Mouse (Mus musculus) liver, embryonic 16.5 days (tissue): ENCODE measurements around the gene Ip6k3. TPM values are rescaled to one million over a fixed set of nuclear protein-coding genes. Genes with fewer than 3 reads are reported as not detected.

Experiments used
- ATAC-seq: fragments of 200-750 bp; cut with Nextera tagmentation; 2 replicates; pipeline ENCODE4 v1.8.0; 2017; ENCODE audit warnings: low read depth, mild to moderate bottlenecking, moderate number of reproducible peaks, moderate library complexity
- H3K27ac ChIP-seq: fragments of 300-500 bp; sonication (generic); 2 replicates; pipeline ENCODE4 v1.5.1; 2014; ENCODE audit warnings: mild to moderate bottlenecking, low read length
- H3K27me3 ChIP-seq: fragments of 300-500 bp; sonication (generic); 2 replicates; pipeline ENCODE4 v1.6.1; 2014; ENCODE audit warnings: low read depth, low read length, mixed read lengths; ENCODE audit not compliant: control insufficient read depth, insufficient read depth
- H3K36me3 ChIP-seq: fragments of 300-500 bp; sonication (generic); 2 replicates; pipeline ENCODE4 v1.6.1; 2014; ENCODE audit warnings: mild to moderate bottlenecking; ENCODE audit not compliant: control insufficient read depth, insufficient read depth
- H3K4me1 ChIP-seq: fragments of 300-500 bp; sonication (generic); 2 replicates; pipeline ENCODE4 v1.6.1; 2014; ENCODE audit warnings: low read depth, low read length, mixed read lengths; ENCODE audit not compliant: control insufficient read depth
- H3K4me2 ChIP-seq: fragments of 300-500 bp; sonication (generic); 2 replicates; pipeline ENCODE4 v1.6.1; 2014; ENCODE audit warnings: low read depth, low read length, mixed read lengths
- H3K4me3 ChIP-seq: fragments of 300-500 bp; sonication (generic); 2 replicates; pipeline ENCODE4 v1.5.1; 2014; ENCODE audit warnings: low read depth, mild to moderate bottlenecking, low read length
- H3K9ac ChIP-seq: fragments of 300-500 bp; sonication (generic); 2 replicates; pipeline ENCODE4 v1.6.1; 2014; ENCODE audit warnings: low read depth, low read length
- H3K9me3 ChIP-seq: fragments of 300-500 bp; sonication (generic); replicated peaks from 2 replicates; pipeline ENCODE4 v1.6.1; 2016; ENCODE audit warnings: low read length; ENCODE audit not compliant: control insufficient read depth
- WGBS: fragments of 180-500 bp; shearing (Covaris S2); extraction: QIAGEN DNeasy Blood & Tissue Kit; methylation state at CpG from one replicate; pipeline ENCODE4 v1.1.7; 2014; ENCODE audit not compliant: insufficient replicate concordance; 5-methylcytosine and 5-hydroxymethylcytosine counted together
- polyA plus RNA-seq: library from polyadenylated mRNA; unstranded; fragments of >200 nt; fragmentation: Nextera tagmentation; extraction: Ambion mirVana; gene quantifications from 2 replicates; pipeline ENCODE4 v1.2.1, GENCODE M21; 2015

Gene Ip6k3
- polyA plus RNA-seq, 1 experiment from 2014 or later: 0.28 TPM

GRCm38 (mm10) chr17:27118676-27119539 lies 48.7 kb downstream of the Ip6k3 start:
- Histone ChIP-seq H3K4me2 (no peak overlapping the region), H3K9me3 (no peaks in the 10 kb centered on the region), H3K4me1 (peaks cover 13% of the 10 kb centered on the region), H3K9ac (no peak overlapping the region), H3K36me3 (peaks cover 3% of the 10 kb centered on the region; the same call in 1 of the 2 replicates), H3K27ac (no peak overlapping the region), H3K4me3 (no peak overlapping the region), H3K27me3 (no peaks in the 10 kb centered on the region)
- ATAC-seq: no peak
- WGBS: 47% methylated on average over 25 of the region's 25 CpGs

GRCm38 (mm10) chr17:27110072-27110471 lies 57.5 kb downstream of the Ip6k3 start:
- ATAC-seq: no peak
- H3K36me3 ChIP-seq: no peaks in the 10 kb centered on the region
- H3K4me3 ChIP-seq: no peak overlapping the region
- no peak overlapping the region for H3K4me2 ChIP-seq
- H3K4me1 ChIP-seq: no peaks in the 10 kb centered on the region
- H3K9me3 ChIP-seq: no peaks in the 10 kb centered on the region
- H3K9ac ChIP-seq: no peak overlapping the region
- no peaks in the 10 kb centered on the region for H3K27me3 ChIP-seq
- no peak overlapping the region for H3K27ac ChIP-seq
- 66% methylated on average over 7 of the region's 7 CpGs for WGBS

- no peak overlapping the region for H3K4me3 ChIP-seq
- H3K4me2 ChIP-seq: no peak overlapping the region
- no peaks in the 10 kb centered on the region for H3K27me3 ChIP-seq
- no peaks in the 10 kb centered on the region for H3K36me3 ChIP-seq
- ATAC-seq: no peak
- H3K9me3 ChIP-seq: no peaks in the 10 kb centered on the region
- H3K27ac ChIP-seq: no peak overlapping the region
- H3K9ac ChIP-seq: no peak overlapping the region
- WGBS: 59% methylated on average over 6 of the region's 6 CpGs
- no peaks in the 10 kb centered on the region for H3K4me1 ChIP-seq
Observed at GRCm38 (mm10) chr17:27107936-27108335, 59.7 kb downstream of the Ip6k3 start.

- no peak for ATAC-seq
- no peaks in the 10 kb centered on the region for H3K27me3 ChIP-seq
- H3K9me3 ChIP-seq: no peaks in the 10 kb centered on the region
- H3K9ac ChIP-seq: no peak overlapping the region
- 74% methylated on average over 9 of the region's 9 CpGs for WGBS
- H3K4me2 ChIP-seq: no peak overlapping the region
- H3K4me3 ChIP-seq: no peak overlapping the region
- no peaks in the 10 kb centered on the region for H3K4me1 ChIP-seq
- H3K36me3 ChIP-seq: no peaks in the 10 kb centered on the region
- no peak overlapping the region for H3K27ac ChIP-seq
Observed at GRCm38 (mm10) chr17:27106745-27107144, 60.9 kb downstream of the Ip6k3 start.

- no peaks in the 10 kb centered on the region for H3K9me3 ChIP-seq
- H3K27me3 ChIP-seq: no peaks in the 10 kb centered on the region
- no peaks in the 10 kb centered on the region for H3K36me3 ChIP-seq
- H3K4me3 ChIP-seq: no peak overlapping the region
- ATAC-seq: no peak
- H3K4me2 ChIP-seq: no peak overlapping the region
- 70% methylated on average over 15 of the region's 18 CpGs for WGBS
- no peak overlapping the region for H3K27ac ChIP-seq
- H3K9ac ChIP-seq: no peak overlapping the region
- H3K4me1 ChIP-seq: no peaks in the 10 kb centered on the region
Observed at GRCm38 (mm10) chr17:27105698-27106470, 61.7 kb downstream of the Ip6k3 start.

- 63% methylated on average over 5 of the region's 5 CpGs for WGBS
- H3K27ac ChIP-seq: no peak overlapping the region
- no peak overlapping the region for H3K4me2 ChIP-seq
- no peaks in the 10 kb centered on the region for H3K36me3 ChIP-seq
- no peaks in the 10 kb centered on the region for H3K4me1 ChIP-seq
- no peak overlapping the region for H3K4me3 ChIP-seq
- no peaks in the 10 kb centered on the region for H3K9me3 ChIP-seq
- no peak for ATAC-seq
- no peak overlapping the region for H3K9ac ChIP-seq
- no peaks in the 10 kb centered on the region for H3K27me3 ChIP-seq
Observed at GRCm38 (mm10) chr17:27101675-27102074, 65.9 kb downstream of the Ip6k3 start.

- Histone ChIP-seq H3K4me3 (no peak overlapping the region), H3K27me3 (no peaks in the 10 kb centered on the region), H3K9me3 (no peaks in the 10 kb centered on the region), H3K4me1 (no peaks in the 10 kb centered on the region), H3K36me3 (no peaks in the 10 kb centered on the region), H3K27ac (no peak overlapping the region), H3K4me2 (no peak overlapping the region), H3K9ac (no peak overlapping the region)
- ATAC-seq: no peak
- 40% methylated on average over 13 of the region's 13 CpGs for WGBS
Observed at GRCm38 (mm10) chr17:27095690-27096089, 71.9 kb downstream of the Ip6k3 start.
